Mouse (Mus musculus): ENCODE measurements around the gene Gtf2h4.

DNA sequence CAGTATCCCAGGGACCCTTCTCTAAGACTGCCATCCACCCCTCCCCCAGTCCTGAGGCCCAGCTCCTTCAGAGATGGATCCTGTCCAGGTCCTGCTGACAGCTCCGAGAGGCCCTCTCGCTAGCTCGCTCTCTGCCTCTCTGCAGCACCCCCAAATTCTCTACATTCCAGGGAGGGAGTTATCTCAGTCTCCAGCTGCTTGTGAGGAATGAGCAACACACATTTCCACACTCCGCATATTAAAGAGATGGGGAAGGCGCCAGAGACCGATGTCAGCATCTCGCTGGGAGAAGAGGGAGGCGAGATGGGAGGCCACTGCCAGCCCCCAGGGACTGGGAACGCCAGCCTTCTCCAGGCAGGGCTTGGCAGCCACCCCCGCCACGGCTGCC is 46.8 kb upstream of the Gtf2h4 start:
- TF ChIP-seq CTCF (IDR thresholded peaks at IDR 0.05; ENCODE audit: extremely low read depth, insufficient read depth, insufficient read length, insufficient replicate concordance) (no peak), POLR2A (IDR thresholded peaks at IDR 0.05; ENCODE audit: low read depth, low read length) (no peak)
